Mouse (Mus musculus) CH12.LX (cell line): ENCODE results near the gene Gm5447. TPM values are rescaled to one million over a fixed set of nuclear protein-coding genes. Genes with fewer than 3 reads are reported as not detected.

ENCODE experiments used
- DNase-seq: peaks from one replicate; pipeline ENCODE4 v3.0.0-alpha.2; 2013; ENCODE audit errors: extremely low read depth
- H3K27ac ChIP-seq: 2 replicates; pipeline ENCODE4 v1.5.1; 2012; ENCODE audit warnings: low read depth, mild to moderate bottlenecking, control low read depth, moderate library complexity; ENCODE audit not compliant: insufficient read depth
- H3K27me3 ChIP-seq: replicated peaks from 2 replicates; pipeline ENCODE3; 2012; ENCODE audit warnings: inconsistent platforms
- H3K36me3 ChIP-seq, 2 experiments: replicated peaks in 1 of 2; 2 replicates each; pipeline versions ENCODE3 to v1.6.1; 2012; ENCODE audit warnings: inconsistent platforms in 1 of 2, low read length in 1 of 2, mild to moderate bottlenecking in 1 of 2, mixed read lengths in 1 of 2, moderate library complexity in 1 of 2; ENCODE audit not compliant: control insufficient read depth in 1 of 2, insufficient read depth in 1 of 2
- H3K4me1 ChIP-seq, 2 experiments: 2 replicates each; pipeline ENCODE4 v1.6.1; 2012; ENCODE audit warnings: inconsistent platforms in 1 of 2, moderate library complexity in 1 of 2; ENCODE audit not compliant: insufficient read depth in 2 of 2, control insufficient read depth in 1 of 2
- H3K4me2 ChIP-seq: 2 replicates; pipeline ENCODE4 v1.6.1; 2012; ENCODE audit warnings: low read depth, mild to moderate bottlenecking, control low read depth; ENCODE audit not compliant: poor library complexity, insufficient read depth, severe bottlenecking
- H3K4me3 ChIP-seq, 3 experiments: fragments of 150-350 bp in 1 of 3; sonication (generic) in 1 of 3; replicated peaks in 1 of 3; 2 replicates each; pipeline versions ENCODE3 to v1.5.1; 2011 to 2012; ENCODE audit warnings: low read depth in 2 of 3, low read length in 2 of 3, mild to moderate bottlenecking in 2 of 3, moderate library complexity in 2 of 3, control low read depth in 1 of 3, improper control_type of control experiment in 1 of 3, inconsistent platforms in 1 of 3, mixed read lengths in 1 of 3; ENCODE audit not compliant: poor library complexity in 1 of 3
- H3K79me2 ChIP-seq: replicated peaks from 2 replicates; pipeline ENCODE4 v1.6.1; 2012; ENCODE audit warnings: mild to moderate bottlenecking, moderate library complexity; ENCODE audit not compliant: control insufficient read depth, poor library complexity, insufficient read depth, severe bottlenecking; ENCODE audit errors: extremely low read depth
- H3K9ac ChIP-seq: 2 replicates; pipeline ENCODE4 v1.6.1; 2012; ENCODE audit warnings: low read depth, mild to moderate bottlenecking, control low read depth, moderate library complexity; ENCODE audit not compliant: insufficient read depth
- H3K9me3 ChIP-seq: replicated peaks from 2 replicates; pipeline ENCODE3; 2012; ENCODE audit warnings: low read length, inconsistent platforms, mixed read lengths
- BHLHE40 ChIP-seq: IDR thresholded peaks from 2 replicates; pipeline ENCODE4 v1.6.1; 2011; ENCODE audit warnings: mild to moderate bottlenecking, low read depth, low read length, improper control_type of control experiment
- CHD2 ChIP-seq: IDR thresholded peaks from 2 replicates; pipeline ENCODE4 v1.6.1; 2011; ENCODE audit warnings: low read length, improper control_type of control experiment
- CTCF ChIP-seq, 2 experiments: IDR thresholded peaks in 1 of 2; conservative IDR thresholded peaks in 1 of 2; 2 replicates each; pipeline ENCODE4 v1.5.1; 2011 to 2012; ENCODE audit warnings: low read depth in 2 of 2, low read length in 2 of 2, improper control_type of control experiment in 1 of 2, inconsistent platforms in 1 of 2, mild to moderate bottlenecking in 1 of 2, moderate library complexity in 1 of 2
- E2F4 ChIP-seq: IDR thresholded peaks from 2 replicates; pipeline ENCODE4 v1.6.1; 2011; ENCODE audit warnings: low read depth, low read length, improper control_type of control experiment; ENCODE audit not compliant: insufficient replicate concordance
- EP300 ChIP-seq: IDR thresholded peaks from 2 replicates; pipeline ENCODE4 v1.6.1; 2011; ENCODE audit warnings: low read length, improper control_type of control experiment
- JUND ChIP-seq: conservative IDR thresholded peaks from 2 replicates; pipeline ENCODE4 v1.6.1; 2011; ENCODE audit warnings: low read depth, low read length, improper control_type of control experiment
- KAT2A ChIP-seq: IDR thresholded peaks from 2 replicates; pipeline ENCODE4 v1.6.1; 2012; ENCODE audit warnings: low read length, improper control_type of control experiment, inconsistent platforms; ENCODE audit not compliant: insufficient replicate concordance
- MAFK ChIP-seq: IDR thresholded peaks from 2 replicates; pipeline ENCODE4 v1.6.1; 2011; ENCODE audit warnings: low read length, improper control_type of control experiment; ENCODE audit not compliant: insufficient replicate concordance
- MAZ ChIP-seq: IDR thresholded peaks from 2 replicates; pipeline ENCODE4 v1.6.1; 2012; ENCODE audit warnings: low read depth, mild to moderate bottlenecking, inconsistent platforms, low read length, improper control_type of control experiment, moderate library complexity
- MEF2A ChIP-seq: IDR thresholded peaks from 2 replicates; pipeline ENCODE4 v1.6.1; 2014; ENCODE audit warnings: low read depth, mild to moderate bottlenecking, inconsistent platforms, low read length, improper control_type of control experiment, borderline replicate concordance
- NELFE ChIP-seq: IDR thresholded peaks from 2 replicates; pipeline ENCODE4 v1.6.1; 2011; ENCODE audit warnings: low read depth, low read length, improper control_type of control experiment
- POLR2A ChIP-seq: IDR thresholded peaks from 2 replicates; pipeline ENCODE4 v1.6.1; 2011; ENCODE audit warnings: low read depth, mild to moderate bottlenecking, improper control_type of control experiment, low read length
- POLR2AphosphoS2 ChIP-seq: IDR thresholded peaks from 2 replicates; pipeline ENCODE4 v1.6.1; 2011; ENCODE audit warnings: low read depth, low read length, improper control_type of control experiment
- RAD21 ChIP-seq: IDR thresholded peaks from 2 replicates; pipeline ENCODE4 v1.6.1; 2011; ENCODE audit warnings: low read depth, mild to moderate bottlenecking, low read length, improper control_type of control experiment, moderate library complexity
- RCOR1 ChIP-seq: conservative IDR thresholded peaks from 2 replicates; pipeline ENCODE4 v1.6.1; 2012; ENCODE audit warnings: low read depth, mild to moderate bottlenecking, inconsistent platforms, low read length, improper control_type of control experiment
- SMC3 ChIP-seq: IDR thresholded peaks from 2 replicates; pipeline ENCODE4 v1.6.1; 2011; ENCODE audit warnings: low read depth, low read length, improper control_type of control experiment
- TBP ChIP-seq: conservative IDR thresholded peaks from 2 replicates; pipeline ENCODE4 v1.6.1; 2011; ENCODE audit warnings: low read depth, low read length, improper control_type of control experiment
- USF1 ChIP-seq: IDR thresholded peaks from 2 replicates; pipeline ENCODE4 v1.6.1; 2014; ENCODE audit warnings: low read depth, mild to moderate bottlenecking, inconsistent platforms, low read length, improper control_type of control experiment
- USF2 ChIP-seq: conservative IDR thresholded peaks from 2 replicates; pipeline ENCODE4 v1.6.1; 2011; ENCODE audit warnings: low read depth, low read length, improper control_type of control experiment
- ZC3H11A ChIP-seq: IDR thresholded peaks from 2 replicates; pipeline ENCODE4 v1.6.1; 2012; ENCODE audit warnings: low read depth, mild to moderate bottlenecking, inconsistent platforms, low read length, improper control_type of control experiment
- ZNF384 ChIP-seq: IDR thresholded peaks from 2 replicates; pipeline ENCODE4 v1.6.1; 2012; ENCODE audit warnings: low read depth, low read length, improper control_type of control experiment, inconsistent platforms
- dilution Hi-C: fragments of 300-500 bp; cut with MboI; formaldehyde crosslinking; loops from 2 replicates; pipeline ENCODE4 v1.14.3; 2020; ENCODE audit warnings: low sequenced_read_pairs; ENCODE audit not compliant: extremely low pct_unique_long_range_greater_than_20kb, extremely low pct_ligation_motif_present
- in situ Hi-C: fragments of 300-500 bp; cut with MboI; formaldehyde crosslinking; loops from 3 replicates; pipeline ENCODE4 v1.14.3; 2019; ENCODE audit warnings: low sequenced_read_pairs, low pct_ligation_motif_present, low pct_unique_long_range_greater_than_20kb, mixed read lengths
- polyA plus RNA-seq: library from polyadenylated mRNA; unstranded; fragments of >175 nt; gene quantifications from 2 replicates; pipeline ENCODE4 v1.2.1, GENCODE M21; 2012; ENCODE audit warnings: low read depth; ENCODE audit not compliant: insufficient read length
- total RNA-seq, 2 experiments: library from RNA; depleted of rRNA; stranded (reverse); fragments of 300-350 nt in 1 of 2; fragments of >200 nt in 1 of 2; gene quantifications; 2 replicates each; pipeline ENCODE4 v1.2.3; 2012 to 2014

Gene Gm5447
- total and polyA plus RNA-seq, 3 experiments = not detected

DNA sequence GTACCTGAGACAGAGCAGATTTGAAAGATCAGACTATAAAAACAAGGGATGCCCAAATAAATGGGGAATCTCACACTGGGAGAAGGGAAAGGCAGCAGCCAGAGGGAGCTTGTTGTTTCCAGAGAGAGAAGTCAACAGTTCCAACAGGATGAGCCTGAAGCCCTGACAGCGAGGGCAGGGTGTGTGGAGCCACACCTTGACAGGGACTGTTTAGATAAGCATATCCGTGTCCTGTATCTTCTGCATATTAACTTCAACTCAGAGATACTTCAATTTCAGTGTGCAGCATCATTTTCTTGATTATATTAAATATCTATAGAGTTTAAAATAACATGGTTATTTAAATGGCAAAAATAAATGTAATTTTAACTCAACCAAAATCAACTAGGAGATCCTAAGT is 13.3 kb upstream of the Gm5447 start:
- no peak for DNase-seq
- Histone ChIP-seq H3K27me3 (no peaks in the 10 kb centered on the region), H3K4me2 (no peak overlapping the region), H3K27ac (no peak overlapping the region), H3K9ac (no peak overlapping the region), H3K79me2 (peaks cover 23% of the 10 kb centered on the region), H3K36me3 (peaks cover 3 to 50% of the 10 kb centered on the region in 2 experiments), H3K4me3 (no peak overlapping the region), H3K9me3 (no peaks in the 10 kb centered on the region), H3K4me1 (peaks cover 11 to 31% of the 10 kb centered on the region in 2 experiments)
- dilution Hi-C loops = no loop called here
- no peak for TF ChIP-seq MAFK
- no peak for TF ChIP-seq RCOR1
- TF ChIP-seq EP300 = no peak
- no peak for TF ChIP-seq CTCF (conservative IDR thresholded peaks at IDR 0.05 in 1 of 2, IDR thresholded peaks at IDR 0.05 in 1 of 2; ENCODE audit: low read depth in 2 of 2, low read length in 2 of 2)
- TF ChIP-seq POLR2A = no peak
- no peak for TF ChIP-seq RAD21
- TF ChIP-seq POLR2AphosphoS2 = no peak
- no peak for TF ChIP-seq CHD2
- TF ChIP-seq USF1 = no peak
- no peak for TF ChIP-seq E2F4
- TF ChIP-seq ZNF384 = no peak
- no peak for TF ChIP-seq USF2
- no peak for TF ChIP-seq ZC3H11A
- no peak for TF ChIP-seq NELFE
- no peak for TF ChIP-seq TBP
- in situ Hi-C loops = loop anchor here (10.0 kb wide), 1 partner anchor 406 kb away; no protein-coding TSS in a partner anchor

- DNase-seq = no peak
- Histone ChIP-seq H3K79me2 (peaks cover 31% of the 10 kb centered on the region), H3K4me1 (peaks cover 11 to 29% of the 10 kb centered on the region in 2 experiments), H3K27ac (no peak overlapping the region), H3K9me3 (no peaks in the 10 kb centered on the region), H3K36me3 (peaks cover 3 to 51% of the 10 kb centered on the region in 2 experiments), H3K27me3 (no peaks in the 10 kb centered on the region), H3K4me2 (no peak overlapping the region), H3K9ac (no peak overlapping the region), H3K4me3 (no peak overlapping the region)
- in situ Hi-C loops = loop anchor here (10.0 kb wide), 1 partner anchor 407 kb away; no protein-coding TSS in a partner anchor
- dilution Hi-C loops = no loop called here
- TF ChIP-seq BHLHE40 (no peak), MEF2A (no peak), MAZ (no peak), POLR2A (no peak), SMC3 (no peak), JUND (no peak), KAT2A (no peak)
- TF ChIP-seq, all 38 proteins: peak for 0
Measured at GRCm38 (mm10) chr13:30961932-30962331, 12.1 kb upstream of the Gm5447 start.
